Mouse (Mus musculus) G1E (cell line): Measurements from ENCODE around the gene Rab42.

ENCODE experiments used
- CTCF ChIP-seq: IDR thresholded peaks from 2 replicates; pipeline ENCODE4 v1.5.1; 2012; ENCODE audit warnings: low read depth, low read length, inconsistent platforms, mixed read lengths
- GATA1 ChIP-seq: IDR thresholded peaks from 2 replicates; pipeline ENCODE4 v1.6.1; 2012; ENCODE audit warnings: borderline replicate concordance, low read length, inconsistent platforms, mixed read lengths
- GATA2 ChIP-seq: IDR thresholded peaks from 2 replicates; pipeline ENCODE4 v1.6.1; 2012; ENCODE audit warnings: low read depth, low read length, inconsistent platforms, borderline replicate concordance
- POLR2AphosphoS5 ChIP-seq: IDR thresholded peaks from 2 replicates; pipeline ENCODE4 v1.6.1; 2012; ENCODE audit warnings: low read depth, low read length, inconsistent platforms; ENCODE audit not compliant: insufficient replicate concordance
- TAL1 ChIP-seq: conservative IDR thresholded peaks from 2 replicates; pipeline ENCODE4 v1.6.1; 2012; ENCODE audit warnings: low read depth, low read length, inconsistent platforms, mixed read lengths

GRCm38 (mm10) chr4:132301486-132301885, 1.7 kb downstream of the Rab42 start:
- no peak for TF ChIP-seq CTCF
- TF ChIP-seq GATA1: no peak
- no peak for TF ChIP-seq GATA2
- TF ChIP-seq POLR2AphosphoS5: no peak
- no peak for TF ChIP-seq TAL1
